Mouse (Mus musculus) cerebellum, adult 11 months (tissue): ENCODE measurements around the gene Zfp672.

ENCODE experiments used
- DNase-seq: peaks from one replicate; pipeline ENCODE4 v3.0.0; 2022

Zfp672 gene

GRCm38 (mm10) chr11:58275756-58276155, 54.4 kb downstream of the Zfp672 start:
- DNase-seq = no peak

- no peak for DNase-seq
Measured at GRCm38 (mm10) chr11:58274572-58274971, 55.6 kb downstream of the Zfp672 start, which contains the start of gene 4930438A08Rik. 4930438A08Rik (plus strand) TSS chr11:58274799.

DNA sequence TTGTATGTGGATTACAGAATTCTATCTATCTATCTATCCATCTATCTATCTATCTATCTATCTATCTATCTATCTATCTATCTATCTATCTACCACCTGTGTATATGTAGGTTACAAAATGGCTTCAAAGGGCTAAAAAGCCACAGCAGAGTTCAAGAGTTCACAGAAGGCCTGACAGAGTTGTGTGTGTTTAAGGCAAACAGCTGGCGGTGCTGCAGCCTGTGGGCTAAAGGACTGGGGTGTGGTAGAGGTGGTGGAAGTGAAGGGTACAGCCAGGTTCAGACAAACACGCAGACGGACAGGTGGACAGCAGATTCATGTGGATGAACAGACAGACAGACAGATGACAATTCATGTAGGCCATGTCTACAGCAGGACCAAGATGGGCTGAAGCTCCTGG, 61.9 kb downstream of the Zfp672 start:
- no peak for DNase-seq
